Mouse (Mus musculus): Measurements from ENCODE around the gene Gm11639.

DNA sequence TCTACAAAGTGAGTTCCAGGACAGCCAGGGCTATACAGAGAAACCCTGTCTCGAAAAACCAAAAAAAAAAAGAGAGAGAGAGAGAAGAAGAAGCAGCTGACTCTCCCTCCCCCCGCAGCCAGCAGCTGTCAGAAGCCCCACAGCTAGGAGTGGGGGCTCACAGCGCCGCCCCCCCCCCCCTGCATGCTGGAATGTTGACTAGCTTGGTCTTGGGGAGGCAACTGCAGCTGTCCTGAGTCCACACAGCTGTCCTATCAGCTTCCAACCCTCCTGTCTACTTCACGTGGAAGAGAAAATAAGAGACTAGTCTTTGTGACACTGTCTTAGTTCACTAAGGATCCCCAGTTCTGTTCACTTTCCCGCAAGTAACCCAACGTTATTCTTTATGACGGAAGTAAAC is 287.0 kb downstream of the Gm11639 start:
- TF ChIP-seq CTCF (IDR thresholded peaks at IDR 0.05; ENCODE audit: low read depth) (no peak), EP300 (IDR thresholded peaks at IDR 0.05; ENCODE audit: low read depth) (no peak)

All from liver, postnatal 0 days (tissue).